Mouse (Mus musculus): ENCODE measurements at regions not wholly inside any gene's neighbourhood (a gene's known extent, or its start where the extent isn't known, plus 50 kb on each side); places are given as distances from the start of the nearest gene placed in this dataset.

GRCm38 (mm10) chr5:43360298-43360697 lies 127.3 kb downstream of the Cpeb2 start:
- Histone ChIP-seq H3K4me2 (replicated peaks) (no peak overlapping the region), H3K27ac (no peak overlapping the region), H3K27me3 (no peaks in the 10 kb centered on the region), H3K36me3 (no peaks in the 10 kb centered on the region), H3K4me1 (no peaks in the 10 kb centered on the region), H3K9ac (no peak overlapping the region), H3K9me3 (no peaks in the 10 kb centered on the region), H3K4me3 (no peak overlapping the region)
- WGBS, result 49% methylated on average over 3 of the region's 3 CpGs
- no peak for ATAC-seq (ENCODE audit: insufficient number of reproducible peaks, insufficient read depth, low FRiP score, low TSS enrichment)

DNA sequence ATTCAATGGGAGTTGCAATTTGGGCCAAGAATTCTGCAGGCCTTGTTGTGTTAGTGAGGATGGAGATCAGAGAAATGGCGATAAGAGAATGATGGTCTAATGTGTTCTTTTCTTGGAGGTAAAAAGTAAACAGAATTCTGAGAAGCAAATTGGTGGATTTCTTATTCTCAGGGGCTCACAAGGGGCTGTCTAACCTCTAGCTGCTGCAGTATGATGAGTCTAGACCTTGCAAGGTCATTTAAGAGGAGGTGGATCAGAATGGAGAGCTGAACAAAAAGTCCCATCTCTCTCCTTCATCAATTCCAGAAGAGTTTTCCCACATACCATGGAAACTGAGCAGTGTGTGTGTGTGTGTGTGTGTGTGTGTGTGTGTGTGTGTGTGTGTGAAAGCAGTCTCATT lies 128.1 kb downstream of the Cpeb2 start:
- ATAC-seq (ENCODE audit: insufficient number of reproducible peaks, insufficient read depth, low FRiP score, low TSS enrichment), result no peak
- Histone ChIP-seq H3K27me3 (no peaks in the 10 kb centered on the region), H3K27ac (no peak overlapping the region), H3K9me3 (no peaks in the 10 kb centered on the region), H3K4me1 (no peaks in the 10 kb centered on the region), H3K4me2 (replicated peaks) (no peak overlapping the region), H3K9ac (no peak overlapping the region), H3K4me3 (no peak overlapping the region), H3K36me3 (no peaks in the 10 kb centered on the region)
- 94% methylated on average over 1 of the region's 1 CpGs for WGBS

DNA sequence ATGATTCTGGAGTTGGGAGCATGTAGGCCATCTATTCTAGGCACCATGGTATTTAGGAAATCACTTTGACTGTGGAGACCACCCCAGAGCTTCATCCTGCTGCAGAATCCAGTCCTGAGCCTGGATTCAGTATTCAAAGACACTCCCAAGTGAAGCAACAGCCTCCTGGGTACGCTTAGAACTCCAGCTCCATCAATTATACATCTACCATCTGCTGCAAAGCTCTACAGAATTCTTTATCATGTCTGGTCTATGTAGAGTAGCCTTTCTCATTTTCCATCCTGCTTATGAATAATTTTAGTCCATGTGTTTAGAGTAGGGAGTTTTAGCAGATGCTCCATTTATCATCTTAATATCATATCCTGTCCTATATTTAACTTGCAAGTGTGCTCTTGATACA lies 139.4 kb downstream of the Cpeb2 start:
- no peak for ATAC-seq (ENCODE audit: insufficient number of reproducible peaks, insufficient read depth, low FRiP score, low TSS enrichment)
- no peak overlapping the region for H3K4me2 ChIP-seq (replicated peaks)
- no peaks in the 10 kb centered on the region for H3K36me3 ChIP-seq
- H3K27ac ChIP-seq, result no peak overlapping the region
- 86% methylated on average over 1 of the region's 1 CpGs for WGBS
- H3K27me3 ChIP-seq, result no peaks in the 10 kb centered on the region
- H3K4me3 ChIP-seq, result no peak overlapping the region
- H3K4me1 ChIP-seq, result no peaks in the 10 kb centered on the region
- no peak overlapping the region for H3K9ac ChIP-seq
- no peaks in the 10 kb centered on the region for H3K9me3 ChIP-seq

DNA sequence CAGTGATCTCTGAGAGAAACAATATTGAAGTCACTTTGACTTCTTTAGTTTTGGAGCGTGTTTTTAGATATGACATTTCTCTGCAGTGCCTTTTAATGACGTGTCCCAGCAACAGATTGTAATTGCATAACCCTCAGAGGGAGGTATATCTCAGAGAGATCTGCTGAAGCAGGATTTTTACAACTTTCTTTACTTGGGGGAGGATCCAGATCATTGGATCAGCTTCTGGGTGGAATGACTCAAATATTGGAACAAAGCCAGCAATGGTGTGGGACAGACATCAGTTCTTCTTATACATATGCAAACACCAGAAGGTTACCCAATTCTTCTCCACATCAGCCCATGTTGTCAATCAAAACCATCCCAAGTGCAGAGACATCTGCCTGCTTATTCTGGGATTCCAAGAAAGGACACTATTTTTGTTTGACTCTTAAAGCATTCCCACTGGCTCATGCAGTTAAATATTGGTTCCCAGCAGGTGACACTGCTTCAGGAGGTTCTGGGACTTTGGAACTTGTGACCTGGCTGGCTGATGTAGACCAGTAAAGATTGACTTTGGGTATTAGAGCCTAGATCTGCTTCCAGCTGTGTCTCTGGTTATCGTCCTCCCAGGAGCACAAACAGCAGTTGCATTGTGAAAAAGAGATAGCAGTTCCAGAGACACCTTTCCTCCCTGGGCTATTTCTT lies 130.5 kb upstream of the C1qtnf7 start:
- H3K9me3 ChIP-seq, result no peaks in the 10 kb centered on the region
- 84% methylated on average over 3 of the region's 3 CpGs for WGBS
- H3K27me3 ChIP-seq, result no peaks in the 10 kb centered on the region
- H3K4me1 ChIP-seq, result no peaks in the 10 kb centered on the region
- no peak overlapping the region for H3K4me2 ChIP-seq (replicated peaks)
- no peak overlapping the region for H3K9ac ChIP-seq
- no peak for ATAC-seq (ENCODE audit: insufficient number of reproducible peaks, insufficient read depth, low FRiP score, low TSS enrichment)
- H3K27ac ChIP-seq, result no peak overlapping the region
- no peaks in the 10 kb centered on the region for H3K36me3 ChIP-seq
- H3K4me3 ChIP-seq, result no peak overlapping the region

- no peak overlapping the region for H3K27ac ChIP-seq
- 0 out of 2 replicates have a peak, but pooled peaks cover 3% of the 10 kb centered on the region for H3K4me1 ChIP-seq
- no peaks in the 10 kb centered on the region for H3K36me3 ChIP-seq
- ATAC-seq (ENCODE audit: insufficient number of reproducible peaks, insufficient read depth, low FRiP score, low TSS enrichment), result no peak
- no peaks in the 10 kb centered on the region for H3K27me3 ChIP-seq
- no peak overlapping the region for H3K4me3 ChIP-seq
- 20% methylated on average over 2 of the region's 2 CpGs for WGBS
- no peaks in the 10 kb centered on the region for H3K9me3 ChIP-seq
- no peak overlapping the region for H3K4me2 ChIP-seq (replicated peaks)
- no peak overlapping the region for H3K9ac ChIP-seq
Observed at GRCm38 (mm10) chr5:43390997-43391396, 124.3 kb upstream of the C1qtnf7 start.

DNA sequence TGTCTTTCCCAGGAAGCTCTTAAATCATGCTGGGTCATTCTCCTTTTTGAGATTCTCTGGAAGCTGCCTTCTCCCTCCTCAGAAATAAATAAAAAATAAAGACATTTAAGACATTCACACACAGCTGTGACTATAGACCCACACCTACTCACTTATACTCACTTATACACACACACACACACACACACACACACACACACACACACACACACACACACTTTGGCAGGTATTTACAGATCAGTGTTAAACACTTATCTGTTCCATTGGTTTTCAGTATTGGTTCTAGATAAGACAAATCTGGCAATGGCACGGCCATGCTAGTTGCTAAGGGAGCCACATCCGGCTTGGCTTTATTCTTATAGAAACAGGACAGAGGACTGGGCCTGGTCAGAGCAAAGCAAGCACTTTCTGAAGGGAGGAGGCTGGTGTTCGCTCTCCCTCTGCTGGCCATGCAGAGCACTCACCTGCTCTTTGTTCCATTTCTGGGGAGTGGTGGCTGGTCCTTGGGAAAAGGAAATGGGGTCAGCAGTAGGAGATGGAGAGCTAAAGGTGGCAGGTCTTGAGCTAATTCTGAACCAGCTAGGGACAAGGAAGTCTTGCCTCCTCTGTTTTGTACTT lies 123.8 kb upstream of the C1qtnf7 start:
- Histone ChIP-seq H3K4me1 (0 out of 2 replicates have a peak, but pooled peaks cover 3% of the 10 kb centered on the region), H3K27ac (no peak overlapping the region), H3K4me3 (no peak overlapping the region), H3K9me3 (no peaks in the 10 kb centered on the region), H3K27me3 (no peaks in the 10 kb centered on the region), H3K4me2 (replicated peaks) (no peak overlapping the region), H3K36me3 (no peaks in the 10 kb centered on the region), H3K9ac (no peak overlapping the region)
- WGBS, result 22% methylated on average over 3 of the region's 3 CpGs
- ATAC-seq (ENCODE audit: insufficient number of reproducible peaks, insufficient read depth, low FRiP score, low TSS enrichment), result no peak

DNA sequence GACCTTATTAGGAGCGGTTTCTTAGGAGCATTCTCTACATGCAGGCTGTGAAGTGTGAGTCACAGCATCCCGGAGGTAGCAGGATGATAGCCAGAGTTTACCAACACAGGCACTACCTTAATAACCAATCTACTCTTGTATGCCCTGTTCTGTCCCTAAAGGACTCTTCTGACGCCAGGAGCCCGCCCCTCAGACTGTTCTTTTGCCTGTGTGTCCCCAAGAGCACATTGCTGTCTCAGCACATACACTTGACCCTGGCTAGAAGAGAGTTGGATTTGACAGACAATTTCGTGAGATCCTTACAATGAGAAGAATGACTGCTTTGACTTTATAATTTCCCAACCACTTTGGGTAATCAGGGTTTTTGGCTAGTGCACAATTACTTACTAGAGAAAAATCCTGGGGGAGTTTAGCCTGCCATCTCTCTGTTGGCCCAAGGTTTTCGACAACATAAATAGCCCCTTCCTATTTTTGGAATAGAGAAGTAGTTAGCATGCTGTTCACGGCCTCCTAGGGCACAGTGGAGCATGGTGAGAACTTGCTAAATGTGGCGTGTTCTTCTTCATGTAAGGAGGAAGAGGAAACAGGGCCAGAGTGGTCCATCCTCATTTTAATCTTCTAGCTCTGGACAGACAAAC lies 122.3 kb upstream of the C1qtnf7 start:
- no peaks in the 10 kb centered on the region for H3K9me3 ChIP-seq
- H3K36me3 ChIP-seq, result no peaks in the 10 kb centered on the region
- no peaks in the 10 kb centered on the region for H3K27me3 ChIP-seq
- WGBS, result 73% methylated on average over 8 of the region's 8 CpGs
- no peak overlapping the region for H3K4me2 ChIP-seq (replicated peaks)
- H3K4me3 ChIP-seq, result no peak overlapping the region
- H3K27ac ChIP-seq, result no peak overlapping the region
- H3K9ac ChIP-seq, result no peak overlapping the region
- 0 out of 2 replicates have a peak, but pooled peaks cover 3% of the 10 kb centered on the region for H3K4me1 ChIP-seq
- ATAC-seq (ENCODE audit: insufficient number of reproducible peaks, insufficient read depth, low FRiP score, low TSS enrichment), result no peak

DNA sequence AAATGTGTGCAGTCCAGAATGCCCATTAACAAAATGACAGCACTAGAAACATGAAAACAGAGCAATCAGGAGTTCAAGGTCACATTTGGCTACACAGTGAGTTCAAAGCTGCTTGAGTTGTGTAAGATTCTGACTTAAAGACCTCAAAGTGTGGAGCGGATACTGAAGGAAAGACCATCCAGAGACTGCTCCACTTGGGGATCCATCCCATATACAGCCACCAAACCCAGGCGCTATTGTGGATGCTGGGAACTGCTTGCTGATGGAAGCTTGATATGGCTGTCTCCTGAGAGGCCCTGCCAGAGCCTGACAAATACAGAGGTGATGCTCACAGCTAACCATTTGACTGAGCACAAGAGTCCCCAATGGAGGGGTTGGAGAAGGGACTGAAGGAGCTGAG lies 98.1 kb upstream of the C1qtnf7 start:
- Histone ChIP-seq H3K9ac (no peak overlapping the region), H3K9me3 (no peaks in the 10 kb centered on the region), H3K4me1 (no peaks in the 10 kb centered on the region), H3K27me3 (no peaks in the 10 kb centered on the region), H3K4me3 (no peak overlapping the region), H3K4me2 (replicated peaks) (no peak overlapping the region), H3K27ac (no peak overlapping the region), H3K36me3 (no peaks in the 10 kb centered on the region)
- WGBS, result 91% methylated on average over 2 of the region's 2 CpGs
- ATAC-seq (ENCODE audit: insufficient number of reproducible peaks, insufficient read depth, low FRiP score, low TSS enrichment), result no peak

- ATAC-seq (ENCODE audit: insufficient number of reproducible peaks, insufficient read depth, low FRiP score, low TSS enrichment), result no peak
- H3K27me3 ChIP-seq, result no peaks in the 10 kb centered on the region
- no peak overlapping the region for H3K4me3 ChIP-seq
- H3K27ac ChIP-seq, result no peak overlapping the region
- no peaks in the 10 kb centered on the region for H3K9me3 ChIP-seq
- WGBS, result 73% methylated on average over 9 of the region's 9 CpGs
- H3K4me2 ChIP-seq (replicated peaks), result no peak overlapping the region
- peaks cover 3% of the 10 kb centered on the region; the same call in 1 of the 2 replicates for H3K4me1 ChIP-seq
- no peaks in the 10 kb centered on the region for H3K36me3 ChIP-seq
- H3K9ac ChIP-seq, result no peak overlapping the region
Observed at GRCm38 (mm10) chr5:43422815-43423687, 92.3 kb upstream of the C1qtnf7 start.

- WGBS, result 81% methylated on average over 9 of the region's 9 CpGs
- H3K4me2 ChIP-seq (replicated peaks), result no peak overlapping the region
- ATAC-seq (ENCODE audit: insufficient number of reproducible peaks, insufficient read depth, low FRiP score, low TSS enrichment), result no peak
Observed at GRCm38 (mm10) chr5:43424551-43425257, 90.6 kb upstream of the C1qtnf7 start.

DNA sequence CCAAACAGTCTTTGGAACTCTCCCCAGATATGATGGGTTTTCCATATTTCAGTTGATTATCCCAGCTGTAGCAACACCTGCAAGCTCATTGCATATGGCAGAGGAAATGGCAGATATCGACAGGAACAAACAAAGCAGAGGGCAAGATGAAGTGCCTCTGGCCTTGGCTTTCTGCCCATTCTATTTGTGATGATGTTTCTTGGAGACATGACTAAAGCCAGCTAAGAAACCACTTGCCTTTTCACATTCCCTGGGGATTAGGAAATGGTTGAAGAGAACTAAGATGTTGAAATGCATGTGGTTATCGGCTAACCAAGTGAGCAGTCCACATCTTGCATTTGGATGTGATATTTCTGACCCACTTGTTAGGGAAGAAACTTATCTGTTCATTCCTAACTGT lies 82.0 kb upstream of the C1qtnf7 start:
- Histone ChIP-seq H3K9me3 (no peaks in the 10 kb centered on the region), H3K9ac (no peak overlapping the region), H3K27me3 (no peaks in the 10 kb centered on the region), H3K4me3 (no peak overlapping the region), H3K36me3 (no peaks in the 10 kb centered on the region), H3K27ac (no peak overlapping the region), H3K4me2 (replicated peaks) (no peak overlapping the region), H3K4me1 (no peaks in the 10 kb centered on the region)
- no peak for ATAC-seq (ENCODE audit: insufficient number of reproducible peaks, insufficient read depth, low FRiP score, low TSS enrichment)
- 91% methylated on average over 2 of the region's 2 CpGs for WGBS

More at GRCm38 (mm10) chr5:43424551-43425257, 90.6 kb upstream of the C1qtnf7 start:
- H3K27ac ChIP-seq, result no peak overlapping the region
- H3K36me3 ChIP-seq, result no peaks in the 10 kb centered on the region
- H3K4me1 ChIP-seq, result peaks cover 3% of the 10 kb centered on the region; the same call in 1 of the 2 replicates
- H3K9me3 ChIP-seq, result no peaks in the 10 kb centered on the region
- H3K9ac ChIP-seq, result no peak overlapping the region
- H3K27me3 ChIP-seq, result no peaks in the 10 kb centered on the region
- no peak overlapping the region for H3K4me3 ChIP-seq
